Mouse (Mus musculus) C2C12 (cell line): Measurements from ENCODE around the gene Podnl1. TPM values are rescaled to one million over a fixed set of nuclear protein-coding genes. Genes with fewer than 3 reads are reported as not detected.

Source experiments
- H3K27me3 ChIP-seq: one replicate; pipeline ENCODE4 v1.6.1; 2011; ENCODE audit not compliant: control insufficient read depth, insufficient read depth, insufficient read length
- H3K36me3 ChIP-seq: one replicate; pipeline ENCODE4 v1.6.1; 2011; ENCODE audit not compliant: control insufficient read depth, insufficient read depth
- H3K4me3 ChIP-seq: one replicate; pipeline ENCODE4 v1.5.1; 2011; ENCODE audit warnings: mild to moderate bottlenecking, control low read depth; ENCODE audit not compliant: poor library complexity, insufficient read depth, severe bottlenecking
- H3K79me2 ChIP-seq: one replicate; pipeline ENCODE4 v1.6.1; 2011; ENCODE audit not compliant: control insufficient read depth, insufficient read depth
- H3K79me3 ChIP-seq: one replicate; pipeline ENCODE4 v1.6.1; 2011; ENCODE audit warnings: low read depth, control low read depth
- H3ac ChIP-seq: one replicate; pipeline ENCODE3; 2011; ENCODE audit warnings: low read depth; ENCODE audit not compliant: control insufficient read depth, insufficient read length
- CEBPB ChIP-seq: IDR thresholded peaks from one replicate; pipeline ENCODE4 v1.6.1; 2011; ENCODE audit warnings: low read depth, mild to moderate bottlenecking, control low read depth, moderate library complexity
- CTCF ChIP-seq: IDR thresholded peaks from one replicate; pipeline ENCODE4 v1.5.1; 2011; ENCODE audit not compliant: control insufficient read depth, insufficient read depth, insufficient read length
- FOSL1 ChIP-seq: IDR thresholded peaks from one replicate; pipeline ENCODE4 v1.8.0; 2011; ENCODE audit warnings: mild to moderate bottlenecking, low read length; ENCODE audit not compliant: poor library complexity, insufficient read depth, severe bottlenecking
- MAX ChIP-seq: IDR thresholded peaks from one replicate; pipeline ENCODE4 v1.6.1; 2011; ENCODE audit warnings: mild to moderate bottlenecking, control low read depth
- MYOD1 ChIP-seq: IDR thresholded peaks from one replicate; pipeline ENCODE4 v1.6.1; 2011; ENCODE audit warnings: low read depth; ENCODE audit not compliant: control insufficient read depth, insufficient read length
- MYOG ChIP-seq: IDR thresholded peaks from one replicate; pipeline ENCODE4 v1.6.1; 2011; ENCODE audit not compliant: control insufficient read depth, insufficient read length; ENCODE audit errors: extremely low read depth
- USF1 ChIP-seq: IDR thresholded peaks from one replicate; pipeline ENCODE4 v1.6.1; 2011; ENCODE audit warnings: low read depth, mild to moderate bottlenecking, control low read depth, moderate library complexity
- polyA plus RNA-seq: library from polyadenylated mRNA; unstranded; fragments of >200 nt; fragmentation: generic; extraction: Trizol; gene quantifications from one replicate; pipeline ENCODE4 v1.2.1, GENCODE M21; 2012; ENCODE audit warnings: missing spikeins

Podnl1 gene
- polyA plus RNA-seq, 1 experiment, result 10.3 TPM

DNA sequence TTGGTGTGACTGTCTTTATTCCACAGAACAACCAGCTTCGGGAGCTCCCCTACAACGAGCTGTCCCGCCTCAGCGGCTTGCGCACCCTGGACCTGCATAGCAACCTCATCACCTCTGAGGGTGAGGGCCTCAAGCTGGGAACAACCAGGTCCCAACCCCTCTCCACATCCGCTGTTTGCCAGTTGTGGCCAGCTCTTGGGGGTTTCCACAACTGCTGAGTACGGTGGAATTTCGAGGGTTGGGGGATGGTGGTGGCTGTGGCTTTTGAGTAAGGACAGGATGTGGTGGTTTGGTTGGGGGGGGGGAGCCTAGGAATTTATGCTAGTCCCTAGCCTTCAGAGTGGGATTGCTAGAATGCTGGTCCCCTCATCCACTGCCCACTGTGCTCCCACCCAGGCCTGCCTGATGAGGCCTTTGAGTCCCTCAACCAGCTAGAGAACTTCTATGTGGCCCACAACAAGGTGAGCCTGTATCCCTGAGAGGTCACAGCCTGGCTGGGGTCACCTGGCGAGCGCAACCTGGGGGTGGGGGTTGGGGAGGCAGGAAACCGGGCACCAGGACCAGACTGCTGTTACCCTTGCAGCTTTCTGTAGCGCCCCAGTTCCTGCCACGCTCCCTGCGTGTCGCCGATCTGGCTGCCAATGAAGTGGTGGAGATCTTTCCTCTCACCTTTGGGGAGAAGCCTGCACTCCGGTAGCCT, 1.6 kb downstream of the Podnl1 start:
- no peaks in the 10 kb centered on the region for H3K79me2 ChIP-seq
- H3K79me3 ChIP-seq, result no peaks in the 10 kb centered on the region
- H3K27me3 ChIP-seq, result no peaks in the 10 kb centered on the region
- peaks cover 11% of the 10 kb centered on the region for H3K36me3 ChIP-seq
- no peak overlapping the region for H3K4me3 ChIP-seq
- TF ChIP-seq CTCF, result no peak
- no peak for TF ChIP-seq USF1
- TF ChIP-seq MYOG, result no peak
- no peak for TF ChIP-seq MYOD1
- no peak for TF ChIP-seq MAX
- no peak overlapping the region for H3ac ChIP-seq

DNA sequence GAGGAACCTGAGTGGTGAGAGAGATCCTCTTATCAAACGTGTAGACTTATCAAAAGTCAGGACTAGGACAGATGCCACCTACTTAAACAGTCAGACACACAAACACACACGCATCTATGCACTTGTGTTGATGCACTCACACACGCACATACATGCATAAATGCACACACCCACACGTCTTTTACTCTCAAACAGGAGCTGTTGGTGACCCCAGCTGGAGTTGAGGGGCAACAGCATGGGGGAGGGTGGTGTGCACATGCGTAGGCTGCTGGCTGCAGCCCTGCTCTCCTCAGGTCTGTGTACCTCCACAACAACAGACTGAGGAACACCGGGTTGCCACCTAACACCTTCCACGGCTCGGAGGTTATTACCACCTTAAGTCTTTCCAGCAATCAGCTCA, 2.5 kb downstream of the Podnl1 start:
- TF ChIP-seq CEBPB, result no peak
- no peak for TF ChIP-seq CTCF
- TF ChIP-seq MYOD1, result no peak
- no peak for TF ChIP-seq MYOG
- TF ChIP-seq MAX, result no peak
- no peak for TF ChIP-seq USF1
- TF ChIP-seq FOSL1, result no peak
- no peaks in the 10 kb centered on the region for H3K27me3 ChIP-seq

DNA sequence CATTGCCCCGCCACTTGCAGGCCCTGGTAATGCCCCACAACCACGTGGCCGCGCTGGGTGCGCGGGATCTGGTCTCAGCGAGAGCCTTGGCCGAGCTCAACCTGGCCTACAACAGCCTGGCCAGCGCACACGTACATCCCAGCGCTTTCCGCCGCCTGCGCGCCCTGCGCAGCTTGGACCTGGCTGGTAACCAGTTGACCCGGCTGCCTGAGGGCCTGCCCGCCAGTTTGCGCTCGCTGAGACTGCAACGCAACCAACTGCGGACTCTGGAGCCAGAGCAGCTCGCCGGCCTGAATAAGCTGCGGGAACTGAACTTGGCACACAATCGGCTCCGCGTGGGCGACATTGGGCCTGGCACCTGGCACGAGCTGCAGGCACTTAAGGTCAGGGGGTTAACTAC, 5.0 kb downstream of the Podnl1 start:
- no peak overlapping the region for H3K4me3 ChIP-seq
- H3ac ChIP-seq, result no peak overlapping the region
- H3K36me3 ChIP-seq, result peaks cover 34% of the 10 kb centered on the region
- H3K79me2 ChIP-seq, result no peaks in the 10 kb centered on the region
- H3K79me3 ChIP-seq, result no peaks in the 10 kb centered on the region
- TF ChIP-seq MYOG, result no peak
- no peak for TF ChIP-seq MAX
- no peak for TF ChIP-seq USF1
- no peak for TF ChIP-seq FOSL1
- no peak for TF ChIP-seq CTCF
- no peak for TF ChIP-seq MYOD1
- TF ChIP-seq CEBPB, result no peak
- no peaks in the 10 kb centered on the region for H3K27me3 ChIP-seq

More for the DNA sequence above, 2.5 kb downstream of the Podnl1 start:
- Histone ChIP-seq H3K79me2 (no peaks in the 10 kb centered on the region), H3ac (no peak overlapping the region), H3K79me3 (no peaks in the 10 kb centered on the region), H3K4me3 (no peak overlapping the region), H3K36me3 (peaks cover 15% of the 10 kb centered on the region)

DNA sequence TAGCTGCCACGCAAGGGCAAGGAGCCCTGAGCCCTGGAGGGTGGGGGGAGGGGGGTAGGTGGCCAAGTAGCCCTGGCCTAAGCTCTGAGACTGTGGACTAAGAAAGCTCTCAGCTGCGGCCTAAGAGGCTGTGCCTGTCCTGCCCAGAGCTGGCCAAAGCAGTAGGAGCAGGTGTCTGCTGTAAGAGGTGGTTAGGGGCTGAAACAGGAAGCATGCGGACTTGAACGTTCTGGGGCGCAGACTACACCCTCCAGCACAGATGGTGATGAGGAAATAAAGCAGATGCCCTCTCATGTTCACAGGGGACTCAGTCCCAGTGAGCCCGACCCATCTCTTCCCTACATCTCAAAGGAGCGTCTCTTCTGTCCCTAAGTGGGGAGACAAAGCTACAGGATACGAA, 6.4 kb downstream of the Podnl1 start:
- Histone ChIP-seq H3ac (no peak overlapping the region), H3K36me3 (peaks cover 43% of the 10 kb centered on the region), H3K27me3 (no peaks in the 10 kb centered on the region), H3K79me2 (no peaks in the 10 kb centered on the region), H3K4me3 (no peak overlapping the region), H3K79me3 (no peaks in the 10 kb centered on the region)
- TF ChIP-seq MAX (no peak), FOSL1 (no peak), MYOG (no peak), USF1 (no peak), MYOD1 (no peak), CEBPB (no peak), CTCF (no peak)

DNA sequence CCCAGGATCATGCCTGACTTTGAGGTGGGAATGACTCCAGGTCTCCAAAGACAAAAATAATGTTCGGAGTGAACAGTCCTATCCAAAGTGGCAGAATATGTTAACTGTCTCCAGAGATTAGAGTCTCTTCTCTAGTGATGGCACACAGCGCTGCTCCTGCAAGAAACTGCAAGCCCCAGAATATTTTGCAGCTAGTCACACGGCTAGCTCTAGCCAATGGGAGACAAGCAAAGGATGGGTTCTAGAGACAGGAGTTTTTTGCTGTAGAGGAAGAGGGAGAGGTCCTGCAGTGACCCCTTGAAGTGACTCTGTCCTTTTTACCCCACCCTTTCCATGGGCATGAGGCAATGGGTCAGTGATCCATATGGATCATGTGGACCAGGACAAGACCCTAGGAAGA, 12.1 kb downstream of the Podnl1 start:
- H3K36me3 ChIP-seq, result peaks cover 70% of the 10 kb centered on the region
- no peaks in the 10 kb centered on the region for H3K79me3 ChIP-seq
- no peaks in the 10 kb centered on the region for H3K27me3 ChIP-seq
- TF ChIP-seq USF1 (peak; percentile 68), MYOD1 (no peak), FOSL1 (no peak)
- no peak overlapping the region for H3K4me3 ChIP-seq
- H3K79me2 ChIP-seq, result no peaks in the 10 kb centered on the region
- no peak overlapping the region for H3ac ChIP-seq

DNA sequence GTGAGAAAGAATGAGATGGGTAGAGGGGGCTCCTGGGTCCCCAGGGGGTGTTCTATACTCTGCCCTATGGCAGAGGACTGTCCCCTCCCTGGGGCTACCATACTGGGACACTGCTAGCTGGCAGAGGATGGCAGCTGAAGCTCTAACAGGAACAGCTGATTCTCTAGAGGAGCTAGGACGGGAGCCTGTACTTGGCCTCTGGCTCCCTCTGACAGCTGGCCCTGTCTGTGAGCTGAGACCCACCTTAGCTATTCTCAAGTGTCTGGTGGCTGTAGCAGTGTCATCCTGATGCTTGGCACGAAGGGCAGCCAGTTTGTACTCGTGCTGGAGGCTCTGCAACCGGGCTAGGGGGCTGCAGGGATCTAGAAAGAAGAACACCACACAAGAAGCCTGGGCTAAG, 15.0 kb downstream of the Podnl1 start:
- Histone ChIP-seq H3K27me3 (no peaks in the 10 kb centered on the region), H3K79me3 (no peaks in the 10 kb centered on the region), H3ac (no peak overlapping the region), H3K4me3 (no peak overlapping the region), H3K36me3 (peaks cover 58% of the 10 kb centered on the region), H3K79me2 (no peaks in the 10 kb centered on the region)
- TF ChIP-seq CTCF (no peak), USF1 (no peak), MYOD1 (no peak), CEBPB (no peak), MAX (no peak), FOSL1 (no peak), MYOG (no peak)
